Mouse (Mus musculus) limb, embryonic 10.5 days (tissue): ENCODE data around the gene Cdkn1c. TPM values are rescaled to one million over a fixed set of nuclear protein-coding genes. Genes with fewer than 3 reads are reported as not detected.

ENCODE experiments used
- DNase-seq: peaks from one replicate; pipeline ENCODE4 v3.0.0-alpha.2; 2017; ENCODE audit warnings: low spot score
- H3K27ac ChIP-seq: fragments of 300-500 bp; sonication (generic); 2 replicates; pipeline ENCODE4 v1.5.1; 2016; ENCODE audit warnings: mild to moderate bottlenecking
- H3K27me3 ChIP-seq: fragments of 300-500 bp; sonication (generic); 2 replicates; pipeline ENCODE4 v1.6.1; 2016; ENCODE audit warnings: low read depth, mild to moderate bottlenecking; ENCODE audit not compliant: poor library complexity, severe bottlenecking
- H3K36me3 ChIP-seq: fragments of 300-500 bp; sonication (generic); 2 replicates; pipeline ENCODE4 v1.6.1; 2016; ENCODE audit warnings: mild to moderate bottlenecking, moderate library complexity
- H3K4me1 ChIP-seq: fragments of 300-500 bp; sonication (generic); 2 replicates; pipeline ENCODE4 v1.6.1; 2016
- H3K4me3 ChIP-seq: fragments of 300-500 bp; sonication (generic); 2 replicates; pipeline ENCODE4 v1.5.1; 2016; ENCODE audit warnings: mild to moderate bottlenecking, moderate library complexity
- H3K9me3 ChIP-seq: fragments of 300-500 bp; sonication (generic); replicated peaks from 2 replicates; pipeline ENCODE4 v1.6.1; 2016; ENCODE audit warnings: mild to moderate bottlenecking
- WGBS: fragments of 180-500 bp; shearing (Covaris S2); methylation state at CpG from one replicate; pipeline ENCODE4 v1.1.7; 2016; 5-methylcytosine and 5-hydroxymethylcytosine counted together
- polyA plus RNA-seq: library from polyadenylated mRNA; unstranded; fragments of >200 nt; fragmentation: Nextera tagmentation; extraction: Ambion mirVana; gene quantifications from 2 replicates; pipeline ENCODE4 v1.2.1, GENCODE M21; 2016

The Cdkn1c gene
- polyA plus RNA-seq, 1 experiment from 2014 or later: 593 TPM

DNA sequence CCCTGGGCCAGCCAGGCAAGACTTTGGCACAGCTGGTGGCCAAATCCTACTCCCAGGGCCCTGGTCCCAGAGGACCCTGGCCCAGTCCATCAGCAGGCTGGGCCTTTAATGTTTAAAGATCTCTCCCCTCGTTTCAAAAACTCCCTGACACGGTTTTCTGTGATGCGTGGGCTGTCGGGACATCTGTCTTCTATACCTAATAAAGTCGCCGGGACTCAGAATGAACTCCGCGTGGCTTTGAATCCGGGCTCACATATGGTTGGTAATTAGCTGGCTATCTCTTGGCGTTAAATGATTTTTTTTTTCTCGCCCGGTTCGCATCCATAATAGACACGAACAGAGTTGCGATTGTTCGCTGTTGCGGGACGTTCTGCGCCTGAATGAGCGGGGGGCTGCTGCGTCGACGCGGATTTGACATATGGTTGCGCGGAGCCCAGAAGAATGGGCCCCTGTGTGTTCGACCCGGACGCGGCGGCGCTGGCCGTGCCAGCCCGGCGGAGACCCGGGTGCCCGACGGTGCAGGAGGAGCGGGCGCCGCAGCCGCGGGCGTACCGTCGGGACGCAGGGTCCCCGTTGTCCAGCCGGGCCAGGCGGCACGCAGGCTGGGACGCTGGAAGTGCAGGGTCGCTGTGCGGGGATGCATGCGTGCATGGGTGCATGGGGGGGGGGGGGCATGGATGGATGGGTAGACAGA, 15.7 kb downstream of the Cdkn1c start:
- peaks cover 27% of the 10 kb centered on the region for H3K4me1 ChIP-seq
- H3K27me3 ChIP-seq: peaks cover 89% of the 10 kb centered on the region
- DNase-seq: peak; percentile 59

DNA sequence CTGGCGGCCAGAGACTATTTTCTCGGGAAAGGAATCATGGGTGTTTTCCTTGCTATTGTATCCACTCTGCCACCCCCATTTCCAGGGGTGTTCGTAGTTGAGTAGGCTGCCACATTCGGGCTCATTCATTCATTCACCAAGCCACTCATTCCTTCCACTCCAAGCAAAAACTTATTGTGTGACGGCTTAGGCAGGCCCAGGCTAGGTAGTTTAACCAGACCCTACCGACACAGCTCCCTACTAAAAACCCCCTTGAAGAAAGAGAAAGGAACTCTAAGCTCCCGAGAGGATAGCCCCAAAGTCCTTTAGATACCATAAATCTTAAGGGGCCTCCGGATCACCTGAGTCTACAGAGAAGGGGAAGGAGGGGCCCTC, 16.3 kb downstream of the Cdkn1c start:
- Histone ChIP-seq H3K36me3 (no peaks in the 10 kb centered on the region), H3K27ac (peak overlapping the region; percentile 85), H3K4me1 (peaks cover 28% of the 10 kb centered on the region), H3K27me3 (peaks cover 95% of the 10 kb centered on the region), H3K9me3 (no peaks in the 10 kb centered on the region), H3K4me3 (0 out of 2 replicates have a peak overlapping the region, but pooled peaks have one; percentile 54)
- WGBS: 32% methylated on average over 8 of the region's 8 CpGs
- no peak for DNase-seq

More for the DNA sequence above, 15.7 kb downstream of the Cdkn1c start:
- H3K36me3 ChIP-seq: no peaks in the 10 kb centered on the region
- WGBS: 5% methylated on average over 55 of the region's 55 CpGs
- H3K27ac ChIP-seq: peak overlapping the region; percentile 85
- H3K4me3 ChIP-seq: peak overlapping the region; percentile 54
- H3K9me3 ChIP-seq: no peaks in the 10 kb centered on the region

DNA sequence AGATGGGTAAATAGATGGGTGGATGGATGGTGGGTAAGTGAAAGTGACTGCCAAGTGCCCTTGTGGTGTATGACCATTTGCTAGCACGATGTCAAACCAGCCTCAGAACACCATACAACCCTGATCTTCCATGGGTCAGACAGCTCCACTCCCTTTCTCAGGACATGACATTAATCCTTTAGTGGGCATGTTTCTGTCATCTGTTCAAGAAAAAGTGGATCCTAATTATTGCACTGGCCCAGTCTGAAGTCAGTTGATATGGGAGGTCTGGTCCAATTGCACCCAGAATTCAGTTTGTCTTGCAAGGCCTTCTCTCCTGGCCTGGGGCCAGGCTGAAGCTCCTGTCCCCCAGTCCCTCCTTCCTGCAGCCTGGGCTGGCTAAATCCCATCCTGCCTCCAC, 21.9 kb downstream of the Cdkn1c start:
- Histone ChIP-seq H3K27me3 (peaks cover 75% of the 10 kb centered on the region), H3K4me1 (peaks cover 24% of the 10 kb centered on the region), H3K27ac (no peak overlapping the region), H3K4me3 (peak overlapping the region; percentile 62), H3K9me3 (no peaks in the 10 kb centered on the region), H3K36me3 (no peaks in the 10 kb centered on the region)
- no peak for DNase-seq
- WGBS: 62% methylated on average over 1 of the region's 1 CpGs

DNA sequence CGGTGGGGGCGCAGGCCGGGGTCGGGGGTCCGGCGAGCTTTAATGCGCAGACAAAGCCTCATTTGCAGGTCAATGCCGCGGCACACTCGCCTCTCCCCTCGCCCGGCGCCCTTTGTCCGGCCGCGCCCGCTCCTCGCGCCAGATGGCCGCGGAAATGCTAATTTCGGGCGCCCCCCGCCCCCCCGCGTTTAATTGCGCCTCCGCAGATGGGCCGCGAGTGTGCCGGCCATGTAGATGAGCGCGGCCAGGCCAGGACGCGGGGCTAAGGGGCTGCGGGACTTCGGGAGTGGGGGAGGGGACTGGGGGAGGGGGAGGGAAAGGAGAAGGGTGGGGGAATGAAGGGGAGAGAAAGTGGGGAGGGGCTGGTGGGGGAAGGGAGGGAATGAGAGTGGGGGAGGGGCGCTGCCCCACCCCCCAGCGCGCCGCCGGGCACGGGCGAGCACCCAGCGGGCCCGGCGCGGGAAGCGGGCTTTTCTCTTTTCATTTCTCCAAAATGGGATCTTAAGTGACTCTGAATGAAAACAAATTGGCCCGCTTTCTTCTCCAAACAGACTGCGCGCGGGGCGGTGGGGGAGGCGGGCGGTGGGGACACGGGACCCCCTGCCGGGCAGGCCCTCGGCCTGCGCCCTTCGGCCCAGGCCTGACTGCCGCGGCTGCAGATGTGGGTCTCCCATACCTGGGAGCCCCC, 22.8 kb downstream of the Cdkn1c start:
- H3K27me3 ChIP-seq: peaks cover 75% of the 10 kb centered on the region
- no peaks in the 10 kb centered on the region for H3K36me3 ChIP-seq
- peak overlapping the region; percentile 62 for H3K4me3 ChIP-seq
- WGBS: under 1% methylated on average over 57 of the region's 63 CpGs
- no peaks in the 10 kb centered on the region for H3K9me3 ChIP-seq
- H3K27ac ChIP-seq: peak overlapping the region; percentile 99
- H3K4me1 ChIP-seq: peaks cover 30% of the 10 kb centered on the region
- DNase-seq: peak; percentile 81

DNA sequence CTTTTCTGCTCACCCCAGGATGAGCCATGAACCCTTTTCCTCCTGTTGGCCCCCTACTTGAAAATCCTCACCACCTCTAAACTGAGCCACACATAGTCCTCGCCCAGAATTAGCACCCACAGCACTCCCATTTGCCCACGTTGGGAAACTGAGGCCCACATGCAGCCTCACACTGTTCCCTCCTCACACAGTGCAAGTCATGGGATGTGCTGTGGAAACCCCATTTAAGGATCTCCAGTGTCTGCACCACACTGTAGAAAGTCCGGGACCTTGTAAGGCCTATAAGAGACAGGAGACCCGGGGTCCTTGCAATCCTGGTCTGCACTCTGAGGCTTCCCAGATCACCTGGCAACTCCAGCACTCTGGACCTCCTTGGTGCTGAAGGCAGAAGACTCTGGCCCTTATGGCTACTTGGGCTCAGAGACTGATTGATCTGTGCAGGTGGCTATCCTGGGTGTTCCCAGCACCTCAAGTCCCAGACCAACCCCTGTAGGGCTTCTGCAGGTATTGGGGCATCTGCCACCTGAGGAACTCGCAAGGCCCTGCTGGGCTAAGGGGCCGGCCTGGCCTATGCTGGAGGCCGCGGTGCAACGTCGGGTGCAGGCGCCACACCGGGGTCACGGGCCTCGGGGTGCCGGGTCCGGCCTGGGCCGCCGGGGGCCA, 23.5 kb downstream of the Cdkn1c start:
- H3K27me3 ChIP-seq: peaks cover 70% of the 10 kb centered on the region
- H3K9me3 ChIP-seq: no peaks in the 10 kb centered on the region
- peak overlapping the region; percentile 62 for H3K4me3 ChIP-seq
- H3K4me1 ChIP-seq: peaks cover 33% of the 10 kb centered on the region
- peak overlapping the region; percentile 99 for H3K27ac ChIP-seq
- WGBS: 15% methylated on average over 18 of the region's 18 CpGs
- no peaks in the 10 kb centered on the region for H3K36me3 ChIP-seq
- DNase-seq: no peak

DNA sequence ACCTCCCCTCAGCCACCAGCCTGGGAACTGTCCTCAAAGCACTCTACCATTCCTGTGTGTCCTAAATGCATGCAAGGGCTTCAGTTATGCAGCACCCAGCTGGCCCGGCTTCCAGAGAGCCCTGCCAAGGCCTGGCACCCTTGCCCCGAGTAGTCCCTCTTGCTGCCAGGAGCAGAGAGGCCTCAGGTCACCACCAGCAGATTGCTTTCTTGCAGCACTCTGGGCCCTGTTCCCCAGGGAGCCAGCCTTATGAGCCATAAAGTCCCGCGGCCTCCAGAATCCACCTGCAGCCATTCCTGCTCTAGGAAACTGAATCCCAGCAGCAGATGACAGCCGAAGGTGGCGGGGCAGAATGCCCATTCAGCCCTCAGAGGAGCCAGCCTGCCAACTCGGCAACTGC, 27.5 kb downstream of the Cdkn1c start:
- H3K27ac ChIP-seq: no peak overlapping the region
- DNase-seq: no peak
- no peaks in the 10 kb centered on the region for H3K36me3 ChIP-seq
- H3K27me3 ChIP-seq: peaks cover 34% of the 10 kb centered on the region
- peaks cover 30% of the 10 kb centered on the region for H3K4me1 ChIP-seq
- H3K9me3 ChIP-seq: no peaks in the 10 kb centered on the region
- 65% methylated on average over 7 of the region's 7 CpGs for WGBS
- no peak overlapping the region for H3K4me3 ChIP-seq

DNA sequence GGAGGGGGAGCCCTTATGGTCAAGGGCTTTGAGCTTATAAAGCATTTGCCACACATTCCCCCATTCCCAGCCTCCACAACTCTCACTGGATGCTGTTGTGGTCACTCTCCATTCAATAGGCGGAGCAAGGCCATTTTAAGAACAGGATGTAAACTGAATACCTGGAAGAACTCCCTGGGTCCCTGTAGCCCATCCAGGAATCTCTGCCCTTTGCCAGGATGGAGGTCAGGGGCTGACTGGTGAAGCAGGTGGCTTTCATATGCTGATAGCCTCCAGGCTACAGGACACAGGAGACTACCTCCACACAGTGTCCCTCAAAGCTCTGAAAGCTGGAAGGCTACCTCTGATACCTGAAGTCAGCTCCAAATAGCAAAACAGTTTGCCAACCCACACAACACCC, 28.2 kb downstream of the Cdkn1c start:
- peaks cover 33% of the 10 kb centered on the region for H3K27me3 ChIP-seq
- peaks cover 30% of the 10 kb centered on the region for H3K4me1 ChIP-seq
- no peak overlapping the region for H3K4me3 ChIP-seq
- no peak overlapping the region for H3K27ac ChIP-seq
- WGBS: 71% methylated on average over 1 of the region's 1 CpGs
- no peak for DNase-seq
- H3K36me3 ChIP-seq: no peaks in the 10 kb centered on the region
- no peaks in the 10 kb centered on the region for H3K9me3 ChIP-seq

DNA sequence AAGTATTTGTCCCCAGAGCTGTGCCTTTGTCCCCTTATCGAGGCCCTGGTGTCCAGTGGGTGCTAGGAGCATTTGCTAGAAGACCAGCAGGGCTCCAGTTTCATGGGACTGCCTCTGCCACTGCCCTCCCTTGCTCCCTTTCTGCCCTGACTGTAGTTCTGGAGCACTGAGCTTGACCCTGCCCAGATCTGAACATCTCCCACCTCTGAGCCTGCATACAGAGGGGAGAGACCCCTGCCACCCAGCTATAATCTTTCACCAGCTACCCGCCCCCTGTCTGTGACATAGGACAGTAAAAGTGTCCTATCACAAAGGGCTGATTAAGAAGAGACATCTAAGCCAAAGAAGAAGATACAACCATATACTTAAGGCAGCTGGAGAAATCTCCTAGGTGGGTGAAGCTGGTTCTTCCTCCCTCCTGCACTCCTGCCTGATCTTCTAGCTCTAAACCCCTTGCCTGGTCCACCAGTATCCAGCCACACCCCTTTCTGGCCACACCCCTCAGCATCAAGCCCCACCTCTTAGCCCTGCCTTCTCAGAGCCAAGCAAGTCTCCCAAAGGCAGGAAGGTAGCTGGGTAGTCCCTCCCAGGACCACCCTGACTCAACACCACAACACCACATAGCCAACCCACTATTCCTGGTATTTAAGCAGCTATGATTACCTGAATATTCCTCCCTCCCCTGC, 31.9 kb downstream of the Cdkn1c start:
- WGBS: 66% methylated on average over 2 of the region's 2 CpGs
- peaks cover 25% of the 10 kb centered on the region for H3K4me1 ChIP-seq
- no peak for DNase-seq

DNA sequence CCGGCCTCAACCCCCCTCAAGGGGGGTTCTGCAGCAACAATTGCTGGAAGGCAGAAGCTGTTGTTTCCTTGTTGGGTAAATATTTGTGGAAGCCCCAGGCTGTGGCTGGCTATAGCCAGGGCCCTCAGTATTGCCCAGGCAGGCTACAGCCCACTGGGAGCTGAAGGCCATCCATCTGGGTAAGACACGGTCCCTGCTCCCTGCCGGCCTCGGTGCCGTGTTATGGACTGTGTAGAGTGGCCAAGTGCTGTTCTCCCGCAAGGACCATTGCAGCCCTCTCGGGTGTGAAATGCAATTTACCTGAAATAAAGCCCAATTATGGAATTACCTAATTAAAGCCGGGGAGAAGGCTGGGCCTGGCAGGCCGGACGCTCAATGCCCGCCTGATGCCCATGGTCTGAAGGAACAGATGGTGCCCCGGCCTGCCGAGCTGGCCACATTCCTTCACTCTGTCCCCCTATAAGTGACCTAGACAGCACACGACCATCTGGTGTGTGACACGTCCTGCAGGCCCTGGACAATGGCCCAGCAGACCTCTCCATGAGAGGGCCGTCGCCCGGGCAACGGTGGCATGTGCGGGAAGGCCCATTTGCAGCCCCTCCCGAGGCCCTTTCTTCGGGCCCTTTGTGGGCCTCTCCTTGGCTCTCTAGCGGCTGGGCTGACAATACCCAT, 32.6 kb downstream of the Cdkn1c start:
- H3K4me3 ChIP-seq: no peak overlapping the region

More for the DNA sequence above, 31.9 kb downstream of the Cdkn1c start:
- no peaks in the 10 kb centered on the region for H3K9me3 ChIP-seq
- H3K27ac ChIP-seq: peak overlapping the region; percentile 65
- no peaks in the 10 kb centered on the region for H3K36me3 ChIP-seq
- H3K4me3 ChIP-seq: no peak overlapping the region
- peaks cover 11% of the 10 kb centered on the region for H3K27me3 ChIP-seq

DNA sequence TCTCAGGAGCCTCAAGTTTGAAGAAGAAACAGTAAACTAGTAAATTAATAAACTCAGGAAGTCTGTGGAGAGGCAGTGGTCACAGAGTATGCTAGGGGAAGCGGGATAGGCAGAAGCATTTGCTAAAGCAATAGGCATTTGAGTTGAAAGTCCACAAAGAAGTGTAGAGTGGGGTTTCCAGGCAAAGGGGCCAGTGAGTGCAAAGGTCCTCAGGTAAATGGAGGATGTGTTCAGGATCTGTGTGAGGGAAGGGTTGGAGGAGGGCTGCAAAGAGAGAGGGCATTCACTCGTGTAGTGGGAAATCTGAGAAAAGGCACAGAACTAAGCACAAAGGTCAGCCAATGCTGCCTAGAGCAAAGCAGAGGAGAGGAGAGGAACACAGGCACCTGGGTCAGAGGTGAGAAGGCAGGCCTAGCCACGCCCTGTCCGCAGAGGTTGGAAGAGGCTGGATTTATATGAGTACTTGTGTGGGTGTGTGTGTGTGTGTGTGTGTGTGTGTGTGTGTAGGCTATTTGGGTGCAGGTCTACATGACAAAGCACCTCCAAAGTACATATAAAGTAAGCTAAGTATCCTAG, 41.2 kb downstream of the Cdkn1c start:
- H3K9me3 ChIP-seq: no peaks in the 10 kb centered on the region
- 86% methylated on average over 4 of the region's 4 CpGs for WGBS
- H3K36me3 ChIP-seq: no peaks in the 10 kb centered on the region
- H3K4me1 ChIP-seq: peaks cover 27% of the 10 kb centered on the region
- H3K27ac ChIP-seq: no peak overlapping the region
- no peaks in the 10 kb centered on the region for H3K27me3 ChIP-seq
- no peak overlapping the region for H3K4me3 ChIP-seq
- DNase-seq: no peak

More for the DNA sequence above, 32.6 kb downstream of the Cdkn1c start:
- WGBS: 68% methylated on average over 23 of the region's 23 CpGs
- peaks cover 4% of the 10 kb centered on the region; the same call in 1 of the 2 replicates for H3K27me3 ChIP-seq
- DNase-seq: no peak
- peak overlapping the region; percentile 65 for H3K27ac ChIP-seq
- H3K4me1 ChIP-seq: peaks cover 22% of the 10 kb centered on the region
- no peaks in the 10 kb centered on the region for H3K36me3 ChIP-seq
- no peaks in the 10 kb centered on the region for H3K9me3 ChIP-seq

DNA sequence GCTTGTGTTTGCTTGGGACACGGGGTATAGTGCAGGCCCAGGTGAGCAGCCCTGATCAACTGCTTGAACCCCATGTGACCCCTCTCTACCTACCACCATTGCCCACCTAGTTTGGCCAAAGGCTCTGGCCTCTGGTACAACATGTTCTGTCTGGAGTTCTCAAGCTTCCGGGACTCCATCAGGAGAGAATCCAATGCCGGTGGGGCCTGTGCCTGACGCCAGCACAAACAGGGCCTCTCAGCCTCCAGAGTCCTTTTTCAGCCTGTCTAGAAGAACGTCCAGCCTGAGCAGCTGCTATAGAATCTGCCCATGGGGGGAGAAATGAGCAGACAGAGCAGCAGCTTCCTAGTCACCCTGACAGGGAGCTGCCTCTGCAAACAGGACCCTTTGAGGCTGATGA, 43.0 kb downstream of the Cdkn1c start:
- H3K27me3 ChIP-seq: no peaks in the 10 kb centered on the region
- WGBS: 83% methylated on average over 5 of the region's 5 CpGs
- peak overlapping the region; percentile 64; the same call in 1 of the 2 replicates for H3K27ac ChIP-seq
- no peaks in the 10 kb centered on the region for H3K36me3 ChIP-seq
- no peaks in the 10 kb centered on the region for H3K9me3 ChIP-seq
- no peak for DNase-seq
- peaks cover 36% of the 10 kb centered on the region for H3K4me1 ChIP-seq
- H3K4me3 ChIP-seq: no peak overlapping the region

DNA sequence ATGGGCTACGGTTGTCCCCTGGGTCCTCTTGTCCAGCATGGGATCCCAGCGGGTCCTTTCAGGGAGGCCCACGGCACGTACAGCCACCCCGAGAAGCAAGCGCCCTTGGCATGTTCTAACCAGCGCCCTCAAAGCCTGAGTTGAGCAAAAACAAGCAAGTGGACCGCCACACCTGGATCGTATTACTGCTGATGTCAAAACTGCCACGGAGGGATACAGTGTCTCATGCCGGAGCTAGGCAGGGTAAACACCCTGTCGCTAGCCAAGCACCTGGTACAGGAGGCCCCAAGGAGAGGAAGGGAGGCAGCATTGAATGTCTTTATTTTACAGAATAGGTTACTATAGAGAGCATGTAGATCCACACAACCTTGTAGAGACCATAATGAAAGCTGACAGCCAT, 44.4 kb downstream of the Cdkn1c start:
- peak; percentile 60 for DNase-seq

More for the DNA sequence above, 44.4 kb downstream of the Cdkn1c start:
- Histone ChIP-seq H3K27me3 (no peaks in the 10 kb centered on the region), H3K4me1 (peaks cover 36% of the 10 kb centered on the region), H3K27ac (peak overlapping the region; percentile 81), H3K4me3 (no peak overlapping the region), H3K9me3 (no peaks in the 10 kb centered on the region), H3K36me3 (no peaks in the 10 kb centered on the region)
- 72% methylated on average over 12 of the region's 12 CpGs for WGBS
